Mouse (Mus musculus) megakaryocyte, embryonic 14.5 days (primary cell): ENCODE results near the gene Tubg1.

Experiments
- FLI1 ChIP-seq: IDR thresholded peaks from 2 replicates; pipeline ENCODE4 v1.6.1; 2012; ENCODE audit warnings: low read length, inconsistent platforms, mixed read lengths
- GATA1 ChIP-seq: IDR thresholded peaks from 3 replicates; pipeline ENCODE4 v1.6.1; 2012; ENCODE audit warnings: mixed read lengths, low read length, inconsistent platforms, borderline replicate concordance

DNA sequence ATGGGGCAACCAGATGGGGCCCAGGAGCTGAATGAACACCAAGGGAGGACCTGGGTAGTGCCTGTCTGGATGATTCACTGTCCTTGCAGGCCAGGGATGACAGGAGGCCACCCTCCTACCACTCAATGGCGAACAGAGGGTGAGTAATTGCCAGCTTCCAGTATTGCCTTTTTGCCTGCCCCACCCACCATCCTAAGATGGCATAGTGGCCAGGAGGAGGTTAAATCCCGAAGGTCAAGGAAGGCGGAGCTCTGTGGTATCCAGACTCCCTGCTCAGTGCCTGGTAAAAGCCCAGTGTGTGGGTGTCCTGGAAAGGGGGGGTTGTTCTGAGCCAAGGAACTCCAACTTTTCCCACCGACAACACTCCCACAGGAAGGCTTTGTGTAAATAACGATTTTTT lies 42.6 kb downstream of the Tubg1 start:
- TF ChIP-seq GATA1 (no peak), FLI1 (no peak)
